9 mouse cellular contexts compared by ENCODE assay signal in genomic region chr11:52343162-52343561, GRCm38 (mm10). TPM values are rescaled to one million over a fixed set of nuclear protein-coding genes. Genes with fewer than 3 reads are reported as not detected.
A peak's percentile ranks its signal among the peaks of the same experiment; 100 is the strongest.
DNase-seq lines count a peak whose midpoint lies in the region; ATAC-seq lines count a peak whose summit lies in the region.
"Had no signal": no experiment of that assay in that cellular context is flagged by ENCODE, and none has a peak within 500 bp of the region (broad histone marks: within the 10 kb centered on the region; RNA-seq: fewer than 3 reads in every experiment).

No protein-coding gene starts in this region.

- H3K4me3 ChIP-seq in intestine, embryonic 14.5 days (ENCODE audit: low read depth, low read length) = no peak overlapping the region
- H3K4me3 ChIP-seq in intestine, embryonic 16.5 days (ENCODE audit: low read length) = no peak overlapping the region
- H3K4me3 ChIP-seq in embryonic facial prominence, embryonic 10.5 days = no peak overlapping the region
- H3K4me3 ChIP-seq: midbrain, embryonic 12.5 days had no signal

- no peaks in the 10 kb centered on the region for H3K9me3 ChIP-seq in intestine, embryonic 14.5 days (ENCODE audit: control insufficient read depth, low read length)
- no peaks in the 10 kb centered on the region for H3K9me3 ChIP-seq in intestine, embryonic 16.5 days (ENCODE audit: control insufficient read depth, low read length)
- H3K9me3 ChIP-seq in embryonic facial prominence, embryonic 10.5 days = no peaks in the 10 kb centered on the region
- H3K9me3 ChIP-seq: midbrain, embryonic 12.5 days had no signal

- no peaks in the 10 kb centered on the region for H3K36me3 ChIP-seq in intestine, embryonic 14.5 days (ENCODE audit: control insufficient read depth, insufficient read depth, low read length)
- no peaks in the 10 kb centered on the region for H3K36me3 ChIP-seq in intestine, embryonic 16.5 days (ENCODE audit: control insufficient read depth, insufficient read depth, low read length)
- no peaks in the 10 kb centered on the region for H3K36me3 ChIP-seq in embryonic facial prominence, embryonic 10.5 days (replicated peaks)
- H3K36me3 ChIP-seq: midbrain, embryonic 12.5 days had no signal

- no peak for ATAC-seq in intestine, embryonic 14.5 days (replicated peaks; ENCODE audit: low FRiP score, low TSS enrichment, low read depth)
- no peak for ATAC-seq in intestine, embryonic 16.5 days

- intact Hi-C loops in left cerebral cortex, postnatal 4 days (cut with DNase I) = loop anchor here (10.0 kb wide), 1 partner anchor 298 kb away; no protein-coding TSS in a partner anchor

- peaks cover 12% of the 10 kb centered on the region; the same call in 1 of the 2 replicates for H3K4me1 ChIP-seq in intestine, embryonic 14.5 days (replicated peaks; ENCODE audit: control insufficient read depth, insufficient read depth, low read length)
- H3K4me1 ChIP-seq in intestine, embryonic 16.5 days (ENCODE audit: control insufficient read depth, insufficient read depth, low read length) = peaks cover 12% of the 10 kb centered on the region
- H3K4me1 ChIP-seq in embryonic facial prominence, embryonic 10.5 days = peaks cover 23% of the 10 kb centered on the region

- DNase-seq in intestine, embryonic 14.5 days (ENCODE audit: low spot score) = peak; percentile 86
- peak; percentile 86 to 88 for DNase-seq in adrenal gland, postnatal 36 days
- DNase-seq in embryonic facial prominence, embryonic 10.5 days (ENCODE audit: low spot score) = peak; percentile 84
- peak; percentile 88 for DNase-seq in heart, postnatal 4 days
- DNase-seq in left cerebral cortex, postnatal 4 days = peak; percentile 83
- DNase-seq in ovary, adult 18-20 months (ENCODE audit: low spot score) = peak; percentile 53
- DNase-seq in thymus, postnatal 0 days (ENCODE audit: low spot score) = peak; percentile 88

- no peak overlapping the region for H3K9ac ChIP-seq in intestine, embryonic 14.5 days (ENCODE audit: low read length)
- no peak overlapping the region for H3K9ac ChIP-seq in intestine, embryonic 16.5 days (ENCODE audit: low read depth, low read length)
- H3K9ac ChIP-seq: midbrain, embryonic 12.5 days had no signal

- H3K27me3 ChIP-seq in intestine, embryonic 14.5 days (replicated peaks; ENCODE audit: control insufficient read depth, insufficient read depth, low read length) = no peaks in the 10 kb centered on the region
- H3K27me3 ChIP-seq in intestine, embryonic 16.5 days (replicated peaks; ENCODE audit: control insufficient read depth, insufficient read depth, low read length) = no peaks in the 10 kb centered on the region
- H3K27me3 ChIP-seq in embryonic facial prominence, embryonic 10.5 days (replicated peaks; ENCODE audit: low read depth, poor library complexity, severe bottlenecking) = no peaks in the 10 kb centered on the region
- H3K27me3 ChIP-seq: midbrain, embryonic 12.5 days had no signal

- WGBS in intestine, embryonic 14.5 days = 3% methylated on average over 6 of the region's 6 CpGs
- 5% methylated on average over 6 of the region's 6 CpGs for WGBS in intestine, embryonic 16.5 days
- 2% methylated on average over 6 of the region's 6 CpGs for WGBS in embryonic facial prominence, embryonic 10.5 days

- no peak overlapping the region for H3K27ac ChIP-seq in intestine, embryonic 14.5 days (ENCODE audit: low read depth)
- H3K27ac ChIP-seq in intestine, embryonic 16.5 days (ENCODE audit: low read length) = no peak overlapping the region
- no peak overlapping the region for H3K27ac ChIP-seq in embryonic facial prominence, embryonic 10.5 days (replicated peaks)
- H3K27ac ChIP-seq: midbrain, embryonic 12.5 days had no signal

- H3K4me2 ChIP-seq in intestine, embryonic 14.5 days (ENCODE audit: low read length) = no peak overlapping the region
- no peak overlapping the region for H3K4me2 ChIP-seq in intestine, embryonic 16.5 days (ENCODE audit: low read depth, low read length)
- H3K4me2 ChIP-seq: midbrain, embryonic 12.5 days had no signal

RNA-seq across cellular contexts. Expression of gene Vdac1, which starts 17.5 kb away (rescaled TPM):
- polyA plus RNA-seq in intestine, embryonic 14.5 days (2014; fragmentation: Nextera tagmentation; extraction: Ambion mirVana) = 235 and 250 TPM in 2 replicates
- polyA plus RNA-seq in intestine, embryonic 16.5 days (2015; fragmentation: Nextera tagmentation; extraction: Ambion mirVana) = 311 and 337 TPM in 2 replicates
- 100 to 1,000 TPM; 433 to 439 TPM for total RNA-seq in adrenal gland, postnatal 36 days (2021)
- 204 and 209 TPM in 2 replicates for polyA plus RNA-seq in embryonic facial prominence, embryonic 10.5 days (2016; fragmentation: Nextera tagmentation; extraction: Ambion mirVana)
- 100 to 1,000 TPM; 785 to 812 TPM for total RNA-seq in heart, postnatal 4 days (2021)
- 100 to 1,000 TPM; 438 to 456 TPM for total RNA-seq in left cerebral cortex, postnatal 4 days (2021)
- 226 and 233 TPM in 2 replicates for polyA plus RNA-seq in thymus, postnatal 0 days (2015; fragmentation: Nextera tagmentation; extraction: Ambion mirVana)

RNA-seq across cellular contexts. Expression of gene 9530068E07Rik, which starts 53.1 kb away (rescaled TPM):
- polyA plus RNA-seq in intestine, embryonic 14.5 days (2014; fragmentation: Nextera tagmentation; extraction: Ambion mirVana) = 194 and 228 TPM in 2 replicates
- 144 and 153 TPM in 2 replicates for polyA plus RNA-seq in intestine, embryonic 16.5 days (2015; fragmentation: Nextera tagmentation; extraction: Ambion mirVana)
- 100 to 1,000 TPM; 156 to 165 TPM for total RNA-seq in adrenal gland, postnatal 36 days (2021)
- polyA plus RNA-seq in embryonic facial prominence, embryonic 10.5 days (2016; fragmentation: Nextera tagmentation; extraction: Ambion mirVana) = 165 and 169 TPM in 2 replicates
- 100 to 1,000 TPM; 113 to 116 TPM for total RNA-seq in heart, postnatal 4 days (2021)
- total RNA-seq in left cerebral cortex, postnatal 4 days (2021) = 10 to 100 TPM; 69.0 to 69.2 TPM
- 85.6 and 89.6 TPM in 2 replicates for polyA plus RNA-seq in thymus, postnatal 0 days (2015; fragmentation: Nextera tagmentation; extraction: Ambion mirVana)
